Mouse (Mus musculus) myocyte (in vitro differentiated cells): ENCODE results near the gene 4930518I15Rik. TPM values are rescaled to one million over a fixed set of nuclear protein-coding genes. Genes with fewer than 3 reads are reported as not detected.

Source experiments
- H3K27me3 ChIP-seq: one replicate; pipeline ENCODE4 v1.6.1; 2011; ENCODE audit not compliant: control insufficient read depth, insufficient read depth, insufficient read length
- H3K36me3 ChIP-seq: one replicate; pipeline ENCODE4 v1.6.1; 2011; ENCODE audit not compliant: control insufficient read depth, insufficient read depth
- H3K4me2 ChIP-seq: one replicate; pipeline ENCODE4 v1.6.1; 2011; ENCODE audit warnings: low read depth, control low read depth
- H3K4me3 ChIP-seq: one replicate; pipeline ENCODE4 v1.5.1; 2011; ENCODE audit warnings: mild to moderate bottlenecking, control low read depth, moderate library complexity
- H3K79me2 ChIP-seq: one replicate; pipeline ENCODE4 v1.6.1; 2011; ENCODE audit not compliant: control insufficient read depth, insufficient read depth
- H3ac ChIP-seq: one replicate; pipeline ENCODE4 v1.6.1; 2011; ENCODE audit not compliant: control insufficient read depth, insufficient read length
- CEBPB ChIP-seq: IDR thresholded peaks from 2 replicates; pipeline ENCODE4 v1.6.1; 2011; ENCODE audit warnings: mild to moderate bottlenecking, moderate library complexity; ENCODE audit not compliant: poor library complexity, insufficient read depth, severe bottlenecking
- E2F4 ChIP-seq: IDR thresholded peaks from one replicate; pipeline ENCODE4 v1.6.1; 2011; ENCODE audit warnings: mild to moderate bottlenecking, control low read depth, moderate library complexity; ENCODE audit not compliant: insufficient read depth
- MAX ChIP-seq: IDR thresholded peaks from one replicate; pipeline ENCODE4 v1.6.1; 2011; ENCODE audit warnings: low read depth, mild to moderate bottlenecking, control low read depth
- MYOD1 ChIP-seq, 3 experiments: IDR thresholded peaks; one replicate each; pipeline ENCODE4 v1.6.1; 2011; ENCODE audit warnings: control low read depth in 2 of 3, low read depth in 2 of 3, mild to moderate bottlenecking in 2 of 3, moderate library complexity in 1 of 3; ENCODE audit not compliant: insufficient read length in 2 of 3, control insufficient read depth in 1 of 3
- MYOG ChIP-seq, 3 experiments: IDR thresholded peaks; one replicate each; pipeline ENCODE4 v1.6.1; 2011; ENCODE audit warnings: control low read depth in 2 of 3, low read depth in 2 of 3, mild to moderate bottlenecking in 2 of 3; ENCODE audit not compliant: insufficient read length in 2 of 3, control insufficient read depth in 1 of 3, insufficient read depth in 1 of 3
- POLR2A ChIP-seq: IDR thresholded peaks from one replicate; pipeline ENCODE4 v1.6.1; 2011; ENCODE audit warnings: low read depth, mild to moderate bottlenecking, control low read depth, moderate library complexity; ENCODE audit not compliant: insufficient read length
- POLR2AphosphoS2 ChIP-seq: IDR thresholded peaks from one replicate; pipeline ENCODE4 v1.6.1; 2011; ENCODE audit warnings: low read depth, control low read depth; ENCODE audit not compliant: insufficient read length
- REST ChIP-seq: IDR thresholded peaks from one replicate; pipeline ENCODE4 v1.6.1; 2011; ENCODE audit warnings: mild to moderate bottlenecking, control low read depth, moderate library complexity; ENCODE audit not compliant: insufficient read depth, insufficient read length
- SRF ChIP-seq: IDR thresholded peaks from one replicate; pipeline ENCODE4 v1.6.1; 2011; ENCODE audit warnings: low read depth; ENCODE audit not compliant: control insufficient read depth, insufficient read length
- TCF12 ChIP-seq: IDR thresholded peaks from one replicate; pipeline ENCODE4 v1.6.1; 2011; ENCODE audit warnings: mild to moderate bottlenecking, control low read depth; ENCODE audit not compliant: poor library complexity, insufficient read depth, severe bottlenecking
- TCF3 ChIP-seq: IDR thresholded peaks from one replicate; pipeline ENCODE4 v1.6.1; 2011; ENCODE audit warnings: low read depth, control low read depth; ENCODE audit not compliant: insufficient read length
- USF1 ChIP-seq: IDR thresholded peaks from one replicate; pipeline ENCODE4 v1.6.1; 2011; ENCODE audit warnings: low read depth, mild to moderate bottlenecking, control low read depth, moderate library complexity
- polyA plus RNA-seq: library from polyadenylated mRNA; unstranded; fragments of >200 nt; fragmentation: generic; extraction: Trizol; gene quantifications from one replicate; pipeline ENCODE4 v1.2.1, GENCODE M21; 2012; ENCODE audit warnings: missing spikeins

4930518I15Rik gene
- polyA plus RNA-seq, 1 experiment: 0.26 TPM

- no peaks in the 10 kb centered on the region for H3K36me3 ChIP-seq
- no peak overlapping the region for H3ac ChIP-seq
- TF ChIP-seq E2F4 (no peak), REST (no peak), MAX (no peak)
- H3K27me3 ChIP-seq: peaks cover 14% of the 10 kb centered on the region
- H3K4me3 ChIP-seq: no peak overlapping the region
- H3K79me2 ChIP-seq: no peaks in the 10 kb centered on the region
- no peak overlapping the region for H3K4me2 ChIP-seq
Observed at GRCm38 (mm10) chr2:156814893-156815292, 42.9 kb downstream of the 4930518I15Rik start.

- Histone ChIP-seq H3ac (no peak overlapping the region), H3K4me2 (no peak overlapping the region), H3K79me2 (no peaks in the 10 kb centered on the region), H3K27me3 (peaks cover 11% of the 10 kb centered on the region), H3K4me3 (no peak overlapping the region), H3K36me3 (no peaks in the 10 kb centered on the region)
- no peak for TF ChIP-seq POLR2A
- no peak for TF ChIP-seq REST
Observed at GRCm38 (mm10) chr2:156814344-156814801, 43.4 kb downstream of the 4930518I15Rik start.

GRCm38 (mm10) chr2:156811556-156811955 lies 46.2 kb downstream of the 4930518I15Rik start:
- no peak overlapping the region for H3ac ChIP-seq
- no peak overlapping the region for H3K4me2 ChIP-seq

GRCm38 (mm10) chr2:156810716-156811115 lies 47.0 kb downstream of the 4930518I15Rik start:
- H3ac ChIP-seq: no peak overlapping the region
- TF ChIP-seq POLR2A (no peak), E2F4 (no peak), POLR2AphosphoS2 (no peak), SRF (no peak), MAX (no peak)
- H3K36me3 ChIP-seq: no peaks in the 10 kb centered on the region
- H3K27me3 ChIP-seq: no peaks in the 10 kb centered on the region
- no peaks in the 10 kb centered on the region for H3K79me2 ChIP-seq
- H3K4me3 ChIP-seq: no peak overlapping the region
- H3K4me2 ChIP-seq: no peak overlapping the region

More at GRCm38 (mm10) chr2:156811556-156811955, 46.2 kb downstream of the 4930518I15Rik start:
- no peaks in the 10 kb centered on the region for H3K27me3 ChIP-seq
- TF ChIP-seq E2F4 (no peak), MYOG (IDR thresholded peaks at IDR 0.05; ENCODE audit: control insufficient read depth in 1 of 3, insufficient read depth in 1 of 3, insufficient read length in 2 of 3, low read depth in 2 of 3) (no peak), REST (no peak), MAX (no peak), MYOD1 (IDR thresholded peaks at IDR 0.05; ENCODE audit: control insufficient read depth in 1 of 3, insufficient read length in 2 of 3, low read depth in 2 of 3) (no peak), POLR2AphosphoS2 (no peak), CEBPB (no peak)
- H3K4me3 ChIP-seq: no peak overlapping the region
- H3K79me2 ChIP-seq: no peaks in the 10 kb centered on the region
- no peaks in the 10 kb centered on the region for H3K36me3 ChIP-seq

- no peak overlapping the region for H3K4me2 ChIP-seq
- no peak for TF ChIP-seq SRF
- no peak for TF ChIP-seq POLR2AphosphoS2
- no peak for TF ChIP-seq USF1
- TF ChIP-seq MYOD1 (IDR thresholded peaks at IDR 0.05; ENCODE audit: control insufficient read depth in 1 of 3, insufficient read length in 2 of 3, low read depth in 2 of 3): no peak
- no peak for TF ChIP-seq MAX
- TF ChIP-seq REST: no peak
- TF ChIP-seq CEBPB: no peak
- TF ChIP-seq TCF3: no peak
- TF ChIP-seq E2F4: no peak
- no peaks in the 10 kb centered on the region for H3K27me3 ChIP-seq
- H3K4me3 ChIP-seq: no peak overlapping the region
- H3K79me2 ChIP-seq: no peaks in the 10 kb centered on the region
- no peaks in the 10 kb centered on the region for H3K36me3 ChIP-seq
- H3ac ChIP-seq: no peak overlapping the region
Observed at GRCm38 (mm10) chr2:156809579-156809978, 48.2 kb downstream of the 4930518I15Rik start.

GRCm38 (mm10) chr2:156806886-156807285 lies 50.9 kb downstream of the 4930518I15Rik start:
- Histone ChIP-seq H3K4me2 (no peak overlapping the region), H3ac (no peak overlapping the region), H3K36me3 (no peaks in the 10 kb centered on the region), H3K27me3 (no peaks in the 10 kb centered on the region), H3K79me2 (no peaks in the 10 kb centered on the region), H3K4me3 (no peak overlapping the region)
- TF ChIP-seq CEBPB: no peak
- no peak for TF ChIP-seq USF1
- TF ChIP-seq TCF3: no peak
- TF ChIP-seq MYOG (IDR thresholded peaks at IDR 0.05; ENCODE audit: control insufficient read depth in 1 of 3, insufficient read depth in 1 of 3, insufficient read length in 2 of 3, low read depth in 2 of 3): no peak
- no peak for TF ChIP-seq MYOD1 (IDR thresholded peaks at IDR 0.05; ENCODE audit: control insufficient read depth in 1 of 3, insufficient read length in 2 of 3, low read depth in 2 of 3)
- no peak for TF ChIP-seq SRF
- TF ChIP-seq POLR2AphosphoS2: no peak
- no peak for TF ChIP-seq TCF12
- TF ChIP-seq E2F4: no peak
- no peak for TF ChIP-seq POLR2A
- TF ChIP-seq MAX: no peak
- TF ChIP-seq REST: no peak

Other genes with a start within 250 kb of the 4930518I15Rik start
- gene Dlgap4, start 244.2 kb downstream of the 4930518I15Rik start, polyA plus RNA-seq: 176 TPM
- 442 TPM for gene Myl9, start 82.5 kb downstream of the 4930518I15Rik start, polyA plus RNA-seq
- 11.2 TPM for gene Tgif2, start 17.9 kb downstream of the 4930518I15Rik start, polyA plus RNA-seq
- gene Rab5if, start 5.2 kb upstream of the 4930518I15Rik start, polyA plus RNA-seq: 191 TPM
- gene Sla2, start 29.2 kb upstream of the 4930518I15Rik start, polyA plus RNA-seq: 0.18 TPM
- gene Ndrg3, start 134.1 kb upstream of the 4930518I15Rik start, polyA plus RNA-seq: 34.0 TPM
- gene Dsn1, start 149.2 kb upstream of the 4930518I15Rik start, polyA plus RNA-seq: 4.8 TPM
- 11.9 TPM for gene Soga1, start 221.3 kb upstream of the 4930518I15Rik start, polyA plus RNA-seq
- not detected for gene Tldc2, start 229.1 kb upstream of the 4930518I15Rik start, polyA plus RNA-seq